In genomic region chr10:58336156-58336555, GRCm38 (mm10) we compare ENCODE assay signal across 20 mouse cellular contexts. TPM values are rescaled to one million over a fixed set of nuclear protein-coding genes. Genes with fewer than 3 reads are reported as not detected.
DNase-seq lines count a peak whose midpoint lies in the region; ATAC-seq lines count a peak whose summit lies in the region.
"Had no signal": no experiment of that assay in that cellular context is flagged by ENCODE, and none has a peak within 500 bp of the region (broad histone marks: within the 10 kb centered on the region; RNA-seq: fewer than 3 reads in every experiment).

No protein-coding gene starts in this region.

- ATAC-seq in heart, embryonic 13.5 days (ENCODE audit: extremely low read depth, insufficient number of reproducible peaks, low FRiP score, low TSS enrichment): no peak
- no peak for ATAC-seq in liver, embryonic 12.5 days
- ATAC-seq in liver, embryonic 11.5 days (replicated peaks; ENCODE audit: low FRiP score): no peak
- ATAC-seq in intestine, embryonic 16.5 days: peak; percentile 50
- ATAC-seq in forebrain, embryonic 14.5 days: no peak
- ATAC-seq: forebrain, postnatal 0 days; hindbrain, postnatal 0 days; liver, postnatal 0 days had no signal

- H3K9ac ChIP-seq in heart, embryonic 13.5 days: no peak overlapping the region
- H3K9ac ChIP-seq in liver, embryonic 12.5 days: no peak overlapping the region
- no peak overlapping the region for H3K9ac ChIP-seq in liver, embryonic 11.5 days (ENCODE audit: low read depth, low read length)
- H3K9ac ChIP-seq in intestine, embryonic 16.5 days (ENCODE audit: low read depth, low read length): no peak overlapping the region
- no peak overlapping the region for H3K9ac ChIP-seq in forebrain, embryonic 14.5 days (ENCODE audit: low read length)
- H3K9ac ChIP-seq: forebrain, postnatal 0 days; liver, postnatal 0 days; neural tube, embryonic 15.5 days had no signal

- peak overlapping the region; percentile 45; the same call in 1 of the 2 replicates for H3K27ac ChIP-seq in heart, embryonic 13.5 days (replicated peaks)
- 0 out of 2 replicates have a peak overlapping the region, but pooled peaks have one; percentile 10 for H3K27ac ChIP-seq in liver, embryonic 12.5 days
- no peak overlapping the region for H3K27ac ChIP-seq in liver, embryonic 11.5 days (ENCODE audit: low read depth, low read length)
- H3K27ac ChIP-seq in intestine, embryonic 16.5 days (ENCODE audit: low read length): peak overlapping the region; percentile 72
- no peak overlapping the region for H3K27ac ChIP-seq in forebrain, embryonic 14.5 days (ENCODE audit: low read depth, low read length)
- H3K27ac ChIP-seq: heart, adult 2 months; hindbrain, postnatal 0 days; neural tube, embryonic 15.5 days had no signal

- intact Hi-C loops in heart, postnatal 14 days (cut with DNase I): no loop called here

- WGBS in heart, embryonic 13.5 days: 87% methylated on average over 1 of the region's 1 CpGs
- WGBS in liver, embryonic 12.5 days (ENCODE audit: insufficient replicate concordance): 84% methylated on average over 1 of the region's 1 CpGs
- WGBS in liver, embryonic 11.5 days: 93% methylated on average over 1 of the region's 1 CpGs
- WGBS in intestine, embryonic 16.5 days: 61% methylated on average over 1 of the region's 1 CpGs
- WGBS in forebrain, embryonic 14.5 days: 97% methylated on average over 1 of the region's 1 CpGs

- no peaks in the 10 kb centered on the region for H3K27me3 ChIP-seq in heart, embryonic 13.5 days (replicated peaks)
- H3K27me3 ChIP-seq in liver, embryonic 12.5 days (replicated peaks): no peaks in the 10 kb centered on the region
- no peaks in the 10 kb centered on the region for H3K27me3 ChIP-seq in liver, embryonic 11.5 days (replicated peaks; ENCODE audit: control insufficient read depth, insufficient read depth, low read length)
- no peaks in the 10 kb centered on the region for H3K27me3 ChIP-seq in intestine, embryonic 16.5 days (replicated peaks; ENCODE audit: control insufficient read depth, insufficient read depth, low read length)
- no peaks in the 10 kb centered on the region for H3K27me3 ChIP-seq in forebrain, embryonic 14.5 days (replicated peaks; ENCODE audit: control insufficient read depth, insufficient read depth, low read length)
- H3K27me3 ChIP-seq: neural tube, embryonic 15.5 days had no signal

- peaks cover 57% of the 10 kb centered on the region for H3K4me1 ChIP-seq in heart, embryonic 13.5 days
- peaks cover 47% of the 10 kb centered on the region for H3K4me1 ChIP-seq in liver, embryonic 12.5 days
- H3K4me1 ChIP-seq in liver, embryonic 11.5 days (replicated peaks; ENCODE audit: control insufficient read depth, insufficient read depth, low read length): peaks cover 4% of the 10 kb centered on the region; the same call in 1 of the 2 replicates
- H3K4me1 ChIP-seq in intestine, embryonic 16.5 days (ENCODE audit: control insufficient read depth, insufficient read depth, low read length): peaks cover 7% of the 10 kb centered on the region; the same call in 1 of the 2 replicates
- no peaks in the 10 kb centered on the region for H3K4me1 ChIP-seq in forebrain, embryonic 14.5 days (ENCODE audit: control insufficient read depth, insufficient read depth, low read length)

- H3K9me3 ChIP-seq in heart, embryonic 13.5 days: no peaks in the 10 kb centered on the region
- no peaks in the 10 kb centered on the region for H3K9me3 ChIP-seq in liver, embryonic 12.5 days (replicated peaks)
- no peaks in the 10 kb centered on the region for H3K9me3 ChIP-seq in liver, embryonic 11.5 days (ENCODE audit: control insufficient read depth, low read length)
- H3K9me3 ChIP-seq in intestine, embryonic 16.5 days (ENCODE audit: control insufficient read depth, low read length): no peaks in the 10 kb centered on the region
- no peaks in the 10 kb centered on the region for H3K9me3 ChIP-seq in forebrain, embryonic 14.5 days (replicated peaks; ENCODE audit: control insufficient read depth, low read length)
- H3K9me3 ChIP-seq: neural tube, embryonic 15.5 days had no signal

- H3K4me3 ChIP-seq in heart, embryonic 13.5 days: no peak overlapping the region
- H3K4me3 ChIP-seq in liver, embryonic 12.5 days: no peak overlapping the region
- H3K4me3 ChIP-seq in liver, embryonic 11.5 days (ENCODE audit: low read depth, low read length): no peak overlapping the region
- H3K4me3 ChIP-seq in intestine, embryonic 16.5 days (ENCODE audit: low read length): no peak overlapping the region
- no peak overlapping the region for H3K4me3 ChIP-seq in forebrain, embryonic 14.5 days (ENCODE audit: low read depth, low read length)
- H3K4me3 ChIP-seq: heart, adult 2 months; neural tube, embryonic 15.5 days had no signal

- H3K36me3 ChIP-seq in heart, embryonic 13.5 days: peaks cover 5% of the 10 kb centered on the region; the same call in 1 of the 2 replicates
- H3K36me3 ChIP-seq in liver, embryonic 12.5 days: peaks cover 8% of the 10 kb centered on the region
- no peaks in the 10 kb centered on the region for H3K36me3 ChIP-seq in liver, embryonic 11.5 days (ENCODE audit: control insufficient read depth, insufficient read depth, low read length)
- peaks cover 2% of the 10 kb centered on the region; the same call in 1 of the 2 replicates for H3K36me3 ChIP-seq in intestine, embryonic 16.5 days (ENCODE audit: control insufficient read depth, insufficient read depth, low read length)
- H3K36me3 ChIP-seq in forebrain, embryonic 14.5 days (ENCODE audit: control insufficient read depth, insufficient read depth, low read length): no peaks in the 10 kb centered on the region
- H3K36me3 ChIP-seq: neural tube, embryonic 15.5 days had no signal

- DNase-seq in heart, postnatal 14 days: no peak
- no peak for DNase-seq in liver, embryonic 11.5 days (ENCODE audit: low spot score)
- peak; percentile 67 for DNase-seq in NIH3T3 (ENCODE audit: low read depth)
- no peak for DNase-seq in thymus, adult 18-20 months
- no peak for DNase-seq in forebrain, embryonic 14.5 days (ENCODE audit: low spot score)
- DNase-seq: adrenal gland, postnatal 10 days; cerebellum, adult 11 months; cerebellum, postnatal 14 days; embryo, embryonic 11 days; forebrain, postnatal 0 days; heart, adult 2 months; kidney, postnatal 36 days; liver, postnatal 0 days; right cerebral cortex, postnatal 25 days; thymus, adult 2 months had no signal

- H3K4me2 ChIP-seq in heart, embryonic 13.5 days: no peak overlapping the region
- no peak overlapping the region for H3K4me2 ChIP-seq in liver, embryonic 12.5 days
- H3K4me2 ChIP-seq in liver, embryonic 11.5 days: no peak overlapping the region
- no peak overlapping the region for H3K4me2 ChIP-seq in intestine, embryonic 16.5 days (ENCODE audit: low read depth, low read length)
- H3K4me2 ChIP-seq in forebrain, embryonic 14.5 days (ENCODE audit: low read length): no peak overlapping the region
- H3K4me2 ChIP-seq: neural tube, embryonic 15.5 days had no signal

RNA-seq across cellular contexts. Expression of gene Lims1, which starts 12.9 kb away (rescaled TPM):
- 160 and 177 TPM in 2 replicates for polyA plus RNA-seq in heart, embryonic 13.5 days (2015; fragmentation: Nextera tagmentation; extraction: Ambion mirVana)
- total RNA-seq in heart, postnatal 14 days (2021): 100 to 1,000 TPM; 166 to 183 TPM
- polyA plus RNA-seq in liver, embryonic 12.5 days (2016; fragmentation: Nextera tagmentation; extraction: Ambion mirVana): 112 and 121 TPM in 2 replicates
- 110 and 131 TPM in 2 replicates for polyA plus RNA-seq in liver, embryonic 11.5 days (2014; fragmentation: Nextera tagmentation; extraction: Ambion mirVana)
- 120 and 124 TPM in 2 replicates for polyA plus RNA-seq in intestine, embryonic 16.5 days (2015; fragmentation: Nextera tagmentation; extraction: Ambion mirVana)
- 66.8 and 68.1 TPM in 2 replicates for polyA plus RNA-seq in forebrain, embryonic 14.5 days (2014; fragmentation: Nextera tagmentation; extraction: Ambion mirVana)

Comparison
In these comparisons a context has a peak if more than half of its experiments do, and no peak if none do; other contexts are left out.
1. H3K27ac ChIP-seq: peak in heart, embryonic 13.5 days (single experiment), liver, embryonic 12.5 days (single experiment) and intestine, embryonic 16.5 days (single experiment); none in liver, embryonic 11.5 days (single experiment) and forebrain, embryonic 14.5 days (single experiment).